Mouse (Mus musculus) c-Kit-negative CD71-positive TER-119-positive erythroid progenitor cells, embryonic 14.5 days (primary cell): ENCODE measurements at regions not wholly inside any gene's neighbourhood (a gene's known extent, or its start where the extent isn't known, plus 50 kb on each side); places are given as distances from the start of the nearest gene placed in this dataset.

Source experiments
- DNase-seq: peaks from one replicate; pipeline ENCODE4 v3.0.0-alpha.2; 2013; ENCODE audit warnings: low read depth, low spot score

GRCm38 (mm10) chr2:75451846-75452267 lies 207.2 kb upstream of the Hnrnpa3 start:
- no peak for DNase-seq

- no peak for DNase-seq
Observed at GRCm38 (mm10) chr2:75452274-75453148, 206.6 kb upstream of the Hnrnpa3 start.

GRCm38 (mm10) chr2:75455481-75455880 lies 203.6 kb upstream of the Hnrnpa3 start:
- DNase-seq: no peak

- DNase-seq: no peak
Observed at GRCm38 (mm10) chr2:75456272-75456671, 202.8 kb upstream of the Hnrnpa3 start.

- no peak for DNase-seq
Observed at GRCm38 (mm10) chr2:75457423-75457822, 201.6 kb upstream of the Hnrnpa3 start.

GRCm38 (mm10) chr2:75458898-75459297 lies 200.2 kb upstream of the Hnrnpa3 start:
- DNase-seq: no peak

- no peak for DNase-seq
Observed at GRCm38 (mm10) chr2:75460419-75460818, 198.6 kb upstream of the Hnrnpa3 start.

- DNase-seq: no peak
Observed at GRCm38 (mm10) chr2:75461019-75461418, 198.0 kb upstream of the Hnrnpa3 start.

- DNase-seq: no peak
Observed at GRCm38 (mm10) chr2:75461421-75461991, 197.6 kb upstream of the Hnrnpa3 start.

GRCm38 (mm10) chr2:75462030-75462671 lies 196.9 kb upstream of the Hnrnpa3 start:
- no peak for DNase-seq

GRCm38 (mm10) chr2:75463091-75463490 lies 196.0 kb upstream of the Hnrnpa3 start:
- no peak for DNase-seq

- no peak for DNase-seq
Observed at GRCm38 (mm10) chr2:75464429-75464828, 194.6 kb upstream of the Hnrnpa3 start.

GRCm38 (mm10) chr2:75468851-75469250 lies 190.2 kb upstream of the Hnrnpa3 start:
- DNase-seq: no peak

- no peak for DNase-seq
Observed at GRCm38 (mm10) chr2:75469958-75470687, 188.9 kb upstream of the Hnrnpa3 start.

- DNase-seq: no peak
Observed at GRCm38 (mm10) chr2:75470688-75471054, 188.4 kb upstream of the Hnrnpa3 start.

GRCm38 (mm10) chr2:75472489-75472888 lies 186.6 kb upstream of the Hnrnpa3 start:
- DNase-seq: no peak

- DNase-seq: no peak
Observed at GRCm38 (mm10) chr2:75474509-75474908, 184.6 kb upstream of the Hnrnpa3 start.

- DNase-seq: no peak
Observed at GRCm38 (mm10) chr2:75476350-75476749, 182.7 kb upstream of the Hnrnpa3 start.

GRCm38 (mm10) chr2:75477076-75477475 lies 182.0 kb upstream of the Hnrnpa3 start:
- DNase-seq: no peak

- DNase-seq: no peak
Observed at GRCm38 (mm10) chr2:75479546-75479945, 179.5 kb upstream of the Hnrnpa3 start.

GRCm38 (mm10) chr2:75481863-75482262 lies 177.2 kb upstream of the Hnrnpa3 start:
- DNase-seq: no peak

- no peak for DNase-seq
Observed at GRCm38 (mm10) chr2:75482484-75482883, 176.6 kb upstream of the Hnrnpa3 start.
